Mouse (Mus musculus): ENCODE measurements at regions not wholly inside any gene's neighbourhood (a gene's known extent, or its start where the extent isn't known, plus 50 kb on each side); places are given as distances from the start of the nearest gene placed in this dataset.

GRCm38 (mm10) chr17:79481112-79481738, 126.3 kb upstream of the Cdc42ep3 start:
- no peaks in the 10 kb centered on the region for H3K4me1 ChIP-seq (ENCODE audit: control insufficient read depth, insufficient read depth, low read length)
- H3K36me3 ChIP-seq (ENCODE audit: control insufficient read depth, insufficient read depth, low read length) = no peaks in the 10 kb centered on the region
- H3K27me3 ChIP-seq (ENCODE audit: control insufficient read depth, insufficient read depth, low read length) = no peaks in the 10 kb centered on the region
- no peak overlapping the region for H3K4me3 ChIP-seq (replicated peaks; ENCODE audit: low read depth, low read length)
- DNase-seq = no peak
- H3K4me2 ChIP-seq (ENCODE audit: low read length) = no peak overlapping the region
- WGBS = 89% methylated on average over 6 of the region's 6 CpGs
- ATAC-seq (ENCODE audit: low FRiP score, low TSS enrichment) = no peak
- no peak overlapping the region for H3K27ac ChIP-seq (replicated peaks; ENCODE audit: low read depth, low read length)
- no peaks in the 10 kb centered on the region; the same call in 1 of the 2 replicates for H3K9me3 ChIP-seq (ENCODE audit: control insufficient read depth, low read length)
- H3K9ac ChIP-seq (replicated peaks; ENCODE audit: low read length) = no peak overlapping the region

- no peaks in the 10 kb centered on the region for H3K36me3 ChIP-seq (ENCODE audit: control insufficient read depth, insufficient read depth, low read length)
- no peak overlapping the region for H3K27ac ChIP-seq (replicated peaks; ENCODE audit: low read depth, low read length)
- no peaks in the 10 kb centered on the region for H3K4me1 ChIP-seq (ENCODE audit: control insufficient read depth, insufficient read depth, low read length)
- no peak overlapping the region for H3K4me2 ChIP-seq (ENCODE audit: low read length)
- DNase-seq (no peak), ATAC-seq (ENCODE audit: low FRiP score, low TSS enrichment) (no peak)
- 76% methylated on average over 4 of the region's 4 CpGs for WGBS
- H3K4me3 ChIP-seq (replicated peaks; ENCODE audit: low read depth, low read length) = no peak overlapping the region
- H3K27me3 ChIP-seq (ENCODE audit: control insufficient read depth, insufficient read depth, low read length) = no peaks in the 10 kb centered on the region
- no peak overlapping the region for H3K9ac ChIP-seq (replicated peaks; ENCODE audit: low read length)
- H3K9me3 ChIP-seq (ENCODE audit: control insufficient read depth, low read length) = no peaks in the 10 kb centered on the region; the same call in 1 of the 2 replicates
Measured at GRCm38 (mm10) chr17:79481936-79482335, 127.0 kb upstream of the Cdc42ep3 start.

- 87% methylated on average over 5 of the region's 5 CpGs for WGBS
Measured at GRCm38 (mm10) chr17:79485239-79485638, 126.4 kb upstream of the Rmdn2 start.

GRCm38 (mm10) chr17:79489306-79489705, 122.4 kb upstream of the Rmdn2 start:
- Histone ChIP-seq H3K36me3 (ENCODE audit: control insufficient read depth, insufficient read depth, low read length) (no peaks in the 10 kb centered on the region), H3K4me3 (replicated peaks; ENCODE audit: low read depth, low read length) (no peak overlapping the region), H3K4me1 (ENCODE audit: control insufficient read depth, insufficient read depth, low read length) (no peaks in the 10 kb centered on the region), H3K27me3 (ENCODE audit: control insufficient read depth, insufficient read depth, low read length) (no peaks in the 10 kb centered on the region), H3K4me2 (ENCODE audit: low read length) (no peak overlapping the region), H3K27ac (replicated peaks; ENCODE audit: low read depth, low read length) (no peak overlapping the region), H3K9me3 (ENCODE audit: control insufficient read depth, low read length) (no peaks in the 10 kb centered on the region), H3K9ac (replicated peaks; ENCODE audit: low read length) (no peak overlapping the region)
- 92% methylated on average over 6 of the region's 6 CpGs for WGBS
- ATAC-seq (ENCODE audit: low FRiP score, low TSS enrichment) (no peak), DNase-seq (no peak)

More at GRCm38 (mm10) chr17:79485239-79485638, 126.4 kb upstream of the Rmdn2 start:
- DNase-seq (no peak), ATAC-seq (ENCODE audit: low FRiP score, low TSS enrichment) (no peak)
- Histone ChIP-seq H3K4me3 (replicated peaks; ENCODE audit: low read depth, low read length) (no peak overlapping the region), H3K4me1 (ENCODE audit: control insufficient read depth, insufficient read depth, low read length) (no peaks in the 10 kb centered on the region), H3K9me3 (ENCODE audit: control insufficient read depth, low read length) (no peaks in the 10 kb centered on the region), H3K4me2 (ENCODE audit: low read length) (no peak overlapping the region), H3K27ac (replicated peaks; ENCODE audit: low read depth, low read length) (no peak overlapping the region), H3K27me3 (ENCODE audit: control insufficient read depth, insufficient read depth, low read length) (no peaks in the 10 kb centered on the region), H3K36me3 (ENCODE audit: control insufficient read depth, insufficient read depth, low read length) (no peaks in the 10 kb centered on the region), H3K9ac (replicated peaks; ENCODE audit: low read length) (no peak overlapping the region)

GRCm38 (mm10) chr17:79497629-79498028, 114.0 kb upstream of the Rmdn2 start:
- Histone ChIP-seq H3K4me3 (replicated peaks; ENCODE audit: low read depth, low read length) (no peak overlapping the region), H3K9ac (replicated peaks; ENCODE audit: low read length) (no peak overlapping the region), H3K9me3 (ENCODE audit: control insufficient read depth, low read length) (no peaks in the 10 kb centered on the region), H3K36me3 (ENCODE audit: control insufficient read depth, insufficient read depth, low read length) (no peaks in the 10 kb centered on the region), H3K27me3 (ENCODE audit: control insufficient read depth, insufficient read depth, low read length) (no peaks in the 10 kb centered on the region), H3K4me2 (ENCODE audit: low read length) (no peak overlapping the region), H3K4me1 (ENCODE audit: control insufficient read depth, insufficient read depth, low read length) (no peaks in the 10 kb centered on the region), H3K27ac (replicated peaks; ENCODE audit: low read depth, low read length) (no peak overlapping the region)
- WGBS = 75% methylated on average over 4 of the region's 4 CpGs
- DNase-seq (no peak), ATAC-seq (ENCODE audit: low FRiP score, low TSS enrichment) (no peak)

GRCm38 (mm10) chr17:79498321-79498720, 113.3 kb upstream of the Rmdn2 start:
- Histone ChIP-seq H3K4me3 (replicated peaks; ENCODE audit: low read depth, low read length) (no peak overlapping the region), H3K27me3 (ENCODE audit: control insufficient read depth, insufficient read depth, low read length) (no peaks in the 10 kb centered on the region), H3K36me3 (ENCODE audit: control insufficient read depth, insufficient read depth, low read length) (no peaks in the 10 kb centered on the region), H3K27ac (replicated peaks; ENCODE audit: low read depth, low read length) (no peak overlapping the region), H3K4me1 (ENCODE audit: control insufficient read depth, insufficient read depth, low read length) (no peaks in the 10 kb centered on the region), H3K4me2 (ENCODE audit: low read length) (no peak overlapping the region), H3K9me3 (ENCODE audit: control insufficient read depth, low read length) (no peaks in the 10 kb centered on the region), H3K9ac (replicated peaks; ENCODE audit: low read length) (no peak overlapping the region)
- DNase-seq (no peak), ATAC-seq (ENCODE audit: low FRiP score, low TSS enrichment) (no peak)
- WGBS = 93% methylated on average over 9 of the region's 9 CpGs

- DNase-seq (no peak), ATAC-seq (ENCODE audit: low FRiP score, low TSS enrichment) (no peak)
- no peaks in the 10 kb centered on the region for H3K4me1 ChIP-seq (ENCODE audit: control insufficient read depth, insufficient read depth, low read length)
- H3K9me3 ChIP-seq (ENCODE audit: control insufficient read depth, low read length) = no peaks in the 10 kb centered on the region
- no peaks in the 10 kb centered on the region for H3K27me3 ChIP-seq (ENCODE audit: control insufficient read depth, insufficient read depth, low read length)
- no peak overlapping the region for H3K27ac ChIP-seq (replicated peaks; ENCODE audit: low read depth, low read length)
- no peak overlapping the region for H3K4me3 ChIP-seq (replicated peaks; ENCODE audit: low read depth, low read length)
- no peak overlapping the region for H3K4me2 ChIP-seq (ENCODE audit: low read length)
- WGBS = 35% methylated on average over 1 of the region's 1 CpGs
- no peak overlapping the region for H3K9ac ChIP-seq (replicated peaks; ENCODE audit: low read length)
- no peaks in the 10 kb centered on the region for H3K36me3 ChIP-seq (ENCODE audit: control insufficient read depth, insufficient read depth, low read length)
Measured at GRCm38 (mm10) chr17:79501031-79501474, 110.6 kb upstream of the Rmdn2 start.

GRCm38 (mm10) chr17:79501926-79502325, 109.7 kb upstream of the Rmdn2 start:
- no peaks in the 10 kb centered on the region for H3K27me3 ChIP-seq (ENCODE audit: control insufficient read depth, insufficient read depth, low read length)
- H3K4me3 ChIP-seq (replicated peaks; ENCODE audit: low read depth, low read length) = no peak overlapping the region
- WGBS = 97% methylated on average over 2 of the region's 2 CpGs
- H3K36me3 ChIP-seq (ENCODE audit: control insufficient read depth, insufficient read depth, low read length) = no peaks in the 10 kb centered on the region
- no peak overlapping the region for H3K4me2 ChIP-seq (ENCODE audit: low read length)
- H3K27ac ChIP-seq (replicated peaks; ENCODE audit: low read depth, low read length) = no peak overlapping the region
- no peak overlapping the region for H3K9ac ChIP-seq (replicated peaks; ENCODE audit: low read length)
- ATAC-seq (ENCODE audit: low FRiP score, low TSS enrichment) = no peak
- H3K9me3 ChIP-seq (ENCODE audit: control insufficient read depth, low read length) = no peaks in the 10 kb centered on the region
- no peak for DNase-seq
- H3K4me1 ChIP-seq (ENCODE audit: control insufficient read depth, insufficient read depth, low read length) = no peaks in the 10 kb centered on the region

GRCm38 (mm10) chr17:79503037-79503436, 108.6 kb upstream of the Rmdn2 start:
- Histone ChIP-seq H3K4me3 (replicated peaks; ENCODE audit: low read depth, low read length) (no peak overlapping the region), H3K27me3 (ENCODE audit: control insufficient read depth, insufficient read depth, low read length) (no peaks in the 10 kb centered on the region), H3K4me1 (ENCODE audit: control insufficient read depth, insufficient read depth, low read length) (no peaks in the 10 kb centered on the region), H3K9ac (replicated peaks; ENCODE audit: low read length) (no peak overlapping the region), H3K27ac (replicated peaks; ENCODE audit: low read depth, low read length) (no peak overlapping the region), H3K36me3 (ENCODE audit: control insufficient read depth, insufficient read depth, low read length) (no peaks in the 10 kb centered on the region), H3K9me3 (ENCODE audit: control insufficient read depth, low read length) (no peaks in the 10 kb centered on the region), H3K4me2 (ENCODE audit: low read length) (no peak overlapping the region)
- ATAC-seq (ENCODE audit: low FRiP score, low TSS enrichment) (no peak), DNase-seq (no peak)
- 89% methylated on average over 2 of the region's 2 CpGs for WGBS
